Mouse (Mus musculus): ENCODE data around the gene Nek3.
A peak's percentile ranks its signal among the peaks of the same experiment; 100 is the strongest.

Nek3 gene

DNA sequence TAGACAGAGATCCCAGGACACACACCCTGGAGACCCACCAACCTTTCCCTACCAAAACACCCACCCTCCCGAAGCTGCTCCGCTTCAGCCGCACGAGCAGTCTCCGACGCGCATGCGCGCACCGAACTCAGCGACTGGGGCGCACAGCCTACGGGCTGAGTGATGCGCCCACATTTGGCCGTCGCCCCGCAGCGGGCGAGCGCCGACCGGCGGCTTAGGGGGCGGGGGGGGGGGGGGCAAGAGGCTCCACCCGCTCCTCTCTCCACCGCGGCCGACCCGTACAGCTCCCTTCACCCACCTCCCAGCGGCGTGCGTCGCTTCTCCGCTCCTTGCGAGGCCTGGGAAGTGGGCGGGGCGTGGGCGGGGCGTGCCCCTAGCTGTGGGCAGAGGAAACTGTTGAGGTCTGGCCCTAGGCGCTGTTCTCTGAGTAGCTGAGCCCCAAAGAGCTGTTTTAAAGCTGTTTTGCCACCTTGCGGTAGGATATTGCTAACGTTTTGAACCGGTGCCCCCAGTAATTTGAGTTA, at the start of gene Nek3:
Nek3 (minus strand) TSS at position 356 of the 524 bp plus-strand sequence.
- DNase-seq (ENCODE audit: low read depth, low spot score), result peak; percentile 97

GRCm38 (mm10) chr8:22214826-22215225, 48.6 kb upstream of the Nek3 start:
- no peak for DNase-seq (ENCODE audit: low read depth, low spot score)

GRCm38 (mm10) chr8:22209012-22209411, 42.8 kb upstream of the Nek3 start:
- no peak for DNase-seq (ENCODE audit: low read depth, low spot score)

- DNase-seq (ENCODE audit: low read depth, low spot score), result no peak
Measured at GRCm38 (mm10) chr8:22207535-22207934, 41.3 kb upstream of the Nek3 start.

DNA sequence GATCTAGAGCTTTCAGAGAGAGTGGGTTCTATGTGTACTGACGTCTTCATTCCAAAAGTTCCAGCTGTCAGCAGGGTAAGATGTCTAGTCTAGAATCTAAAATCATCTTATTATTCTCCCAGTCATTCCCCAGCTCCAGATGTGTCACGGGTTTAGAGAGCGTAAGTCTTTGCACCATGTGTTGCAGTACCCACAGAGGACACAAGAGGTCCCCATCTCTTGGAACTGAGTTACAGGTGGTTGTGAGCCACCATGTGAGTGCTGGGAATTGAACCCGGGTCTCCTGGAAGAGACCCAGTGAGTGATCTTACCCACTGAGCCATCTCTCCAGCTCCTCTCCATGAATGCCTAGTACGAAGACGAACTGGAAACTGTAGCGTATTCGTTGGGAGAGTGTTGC, 33.2 kb upstream of the Nek3 start:
- DNase-seq (ENCODE audit: low read depth, low spot score), result no peak

DNA sequence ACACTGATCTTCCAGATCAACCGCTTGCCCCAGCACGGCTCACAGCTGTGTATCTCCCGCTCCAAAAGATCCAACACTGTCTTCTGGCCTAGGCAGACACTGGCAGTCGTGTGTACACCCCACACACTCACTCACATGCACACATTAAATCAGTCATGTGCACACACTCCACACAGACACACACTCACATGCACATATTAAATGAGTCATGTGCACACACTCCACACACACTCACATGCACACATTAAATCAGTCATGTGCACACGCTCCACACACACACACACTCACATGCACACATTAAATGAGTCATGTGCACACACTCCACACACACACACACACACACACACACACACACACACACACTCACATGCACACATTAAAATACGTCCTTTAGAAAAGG, 31.7 kb upstream of the Nek3 start:
- DNase-seq (ENCODE audit: low read depth, low spot score), result no peak

GRCm38 (mm10) chr8:22193432-22194010, 27.3 kb upstream of the Nek3 start:
- no peak for DNase-seq (ENCODE audit: low read depth, low spot score)

- DNase-seq (ENCODE audit: low read depth, low spot score), result peak; percentile 80
Measured at GRCm38 (mm10) chr8:22192660-22193431, 26.6 kb upstream of the Nek3 start, which contains the start of gene Vps36. Gene Vps36, plus strand, starts transcription at chr8:22192809.

DNA sequence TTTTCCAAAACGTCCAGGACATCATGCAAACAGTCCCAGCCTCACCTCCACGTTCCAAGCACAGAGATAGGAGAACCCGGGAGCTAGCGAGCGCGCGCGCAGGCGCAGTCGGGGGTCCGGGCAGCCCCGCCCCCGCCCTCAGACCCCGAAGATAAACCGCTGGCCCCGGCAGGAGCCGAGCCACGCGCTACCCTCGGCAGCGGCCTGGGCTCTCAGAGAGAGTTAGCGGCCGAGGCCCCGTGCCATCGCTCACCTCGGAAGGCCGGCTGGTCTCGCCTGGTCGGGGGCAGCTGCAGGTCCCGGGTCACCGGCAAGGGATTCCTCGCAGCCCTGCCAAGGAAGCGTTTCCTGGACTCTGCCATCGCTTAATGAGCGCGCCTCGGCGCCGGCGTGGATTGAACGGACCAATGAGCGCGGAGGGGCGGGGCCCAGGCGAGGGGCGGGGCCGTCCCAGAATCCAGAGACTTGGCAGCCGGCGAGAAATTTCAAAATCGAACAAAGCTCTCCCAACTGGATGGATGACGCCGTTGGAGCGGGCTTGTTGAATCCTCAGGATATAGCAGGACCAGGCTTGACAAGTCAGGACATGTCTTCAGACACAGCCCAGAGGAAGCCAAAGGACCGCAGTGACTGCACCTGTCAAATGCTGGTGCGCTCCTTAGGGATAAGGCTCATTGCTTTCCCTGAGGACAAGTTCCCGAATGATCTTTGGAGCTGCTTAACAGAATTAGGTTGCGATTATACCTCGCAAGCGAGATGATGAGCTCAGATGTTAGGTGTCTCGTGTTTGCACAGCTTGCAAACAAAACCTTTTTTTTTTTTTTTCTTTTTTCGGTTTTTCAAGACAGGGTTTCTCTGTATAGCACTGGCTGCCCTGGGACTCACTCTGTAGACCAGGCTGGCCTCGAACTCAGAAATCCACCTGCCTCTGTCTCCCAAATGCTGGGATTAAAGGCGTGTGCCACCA, 19.5 kb upstream of the Nek3 start, which contains the start of gene Ckap2:
Ckap2 (minus strand) TSS at position 389 of the 967 bp plus-strand sequence.
- peak; percentile 64 for DNase-seq (ENCODE audit: low read depth, low spot score)

GRCm38 (mm10) chr8:22184884-22185283, 18.6 kb upstream of the Nek3 start:
- no peak for DNase-seq (ENCODE audit: low read depth, low spot score)

- no peak for DNase-seq (ENCODE audit: low read depth, low spot score)
Measured at GRCm38 (mm10) chr8:22175966-22176365, 9.7 kb upstream of the Nek3 start.

DNA sequence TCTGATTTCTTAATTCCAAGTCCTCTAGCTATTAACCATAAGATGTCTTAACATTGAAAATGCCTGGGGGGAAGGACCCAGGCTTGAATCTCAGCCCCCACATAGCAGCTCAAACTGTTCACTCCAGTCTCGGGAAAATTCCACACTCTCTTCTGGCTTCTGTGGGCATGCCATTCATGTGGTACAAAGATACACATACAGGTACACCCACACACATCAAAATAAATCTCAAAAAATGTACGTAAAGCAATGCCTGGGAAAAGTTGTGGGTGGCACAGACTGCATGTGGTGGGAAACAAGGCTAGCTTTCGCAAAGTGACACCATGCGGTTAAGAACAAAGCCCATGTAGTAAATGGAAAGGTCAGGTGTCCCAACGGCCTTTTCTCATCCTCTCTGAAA, 2.9 kb upstream of the Nek3 start:
- no peak for DNase-seq (ENCODE audit: low read depth, low spot score)

DNA sequence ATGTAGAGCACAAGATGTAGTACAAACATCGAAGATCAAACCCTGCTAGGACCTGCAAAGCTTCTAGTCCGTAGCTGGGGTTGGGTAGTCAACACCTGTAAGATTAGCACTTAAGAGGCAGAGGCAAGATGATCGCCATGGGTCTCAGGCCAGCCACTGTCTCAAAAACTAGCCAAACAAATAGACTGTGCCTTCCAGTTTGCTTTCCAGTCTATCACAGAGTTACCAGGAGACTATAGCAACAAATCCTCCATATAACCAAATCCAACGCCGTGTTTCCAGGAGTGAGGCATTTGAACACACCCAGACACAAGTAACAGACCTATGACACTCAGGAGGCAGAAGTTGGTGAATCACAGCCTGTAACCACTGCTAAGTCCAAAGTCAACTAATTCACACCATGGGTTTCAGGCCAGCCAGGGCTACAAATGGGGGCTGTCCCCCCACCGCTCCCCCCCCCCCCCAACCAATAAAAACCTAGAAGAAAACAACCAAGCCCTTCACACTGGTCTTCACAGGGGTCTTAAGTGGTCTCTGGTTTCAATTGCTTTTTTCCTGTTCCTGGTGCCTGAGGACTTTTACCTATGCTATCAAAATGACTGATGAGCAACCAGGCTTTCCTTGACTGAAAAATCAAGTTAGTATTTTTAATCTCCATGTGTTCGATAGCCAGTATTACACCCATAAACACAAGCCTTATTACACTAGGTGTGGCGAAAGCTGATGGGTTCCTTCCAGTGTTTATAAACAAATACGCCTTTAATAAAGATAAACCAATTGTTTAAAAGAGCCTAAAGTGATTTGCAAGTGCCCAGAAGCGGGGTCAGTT, 770 bp downstream of the Nek3 start:
- DNase-seq (ENCODE audit: low read depth, low spot score), result no peak

- DNase-seq (ENCODE audit: low read depth, low spot score), result no peak
Measured at GRCm38 (mm10) chr8:22164431-22164830, 1.8 kb downstream of the Nek3 start.

- no peak for DNase-seq (ENCODE audit: low read depth, low spot score)
Measured at GRCm38 (mm10) chr8:22162206-22162605, 4.0 kb downstream of the Nek3 start.

DNA sequence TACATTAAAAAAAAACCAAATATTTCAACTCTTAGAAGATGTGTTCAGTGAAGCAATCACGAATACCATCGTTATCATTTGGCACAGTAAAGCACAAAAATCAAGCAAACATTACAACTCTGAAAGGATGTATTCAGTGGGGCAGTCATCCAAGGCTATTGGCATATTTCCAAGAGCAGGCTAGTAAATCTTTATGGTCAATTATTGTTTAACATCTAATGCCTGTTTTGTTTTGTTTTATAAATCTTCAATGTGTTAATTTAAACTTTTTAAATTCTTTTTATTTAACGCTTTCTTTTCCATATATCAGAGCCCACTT, 15.9 kb downstream of the Nek3 start:
- no peak for DNase-seq (ENCODE audit: low read depth, low spot score)

DNA sequence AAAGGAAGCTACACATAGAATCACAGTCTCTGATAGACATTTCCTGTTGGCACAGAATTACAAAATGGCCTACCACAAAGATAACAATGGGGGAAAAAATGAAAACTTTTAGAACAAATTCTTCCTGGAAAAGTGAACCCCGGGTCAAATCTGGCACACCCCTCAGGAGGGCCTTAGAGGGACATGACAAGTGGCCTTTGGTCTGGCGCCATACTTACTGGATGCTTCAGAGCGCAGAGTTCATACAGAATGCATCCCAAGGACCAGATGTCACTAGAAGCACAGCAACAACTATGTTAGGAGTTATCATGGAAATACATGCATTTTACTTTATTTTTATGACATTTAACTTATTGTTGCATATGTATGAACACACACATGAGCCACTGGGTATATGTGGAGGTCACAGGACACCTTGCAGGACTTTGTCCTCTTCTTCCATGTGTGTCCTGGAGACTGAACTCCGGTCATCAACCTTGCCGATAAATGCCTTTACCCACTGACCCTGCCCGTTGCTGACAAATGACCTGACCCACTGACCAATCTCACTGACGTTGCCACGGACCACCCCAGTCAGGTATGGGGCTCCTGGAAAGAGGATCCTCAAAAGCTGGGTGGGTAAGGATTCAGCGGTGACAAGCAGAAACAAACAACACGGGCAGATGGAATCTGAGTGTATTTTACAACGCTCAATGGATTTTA, 16.4 kb downstream of the Nek3 start:
- DNase-seq (ENCODE audit: low read depth, low spot score), result no peak

DNA sequence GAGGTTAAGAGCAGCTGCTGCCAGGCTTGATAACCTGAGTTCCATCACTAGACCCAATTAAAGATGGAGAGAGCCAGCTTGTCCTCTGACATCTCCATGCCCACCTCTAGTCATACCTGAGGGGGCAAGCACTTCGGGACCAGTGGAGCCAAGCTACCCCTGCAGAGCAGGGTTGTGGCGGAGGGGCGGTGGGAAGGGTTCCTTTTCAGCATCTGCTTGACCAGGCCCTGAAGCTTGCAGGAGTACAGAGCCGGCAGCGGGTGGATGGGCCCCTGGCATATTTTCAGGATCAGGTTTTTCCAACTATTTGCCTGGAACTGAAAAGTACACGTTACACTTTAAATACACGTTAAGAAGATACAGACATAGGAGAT, 17.9 kb downstream of the Nek3 start:
- no peak for DNase-seq (ENCODE audit: low read depth, low spot score)

GRCm38 (mm10) chr8:22147706-22148366, 18.4 kb downstream of the Nek3 start:
- DNase-seq (ENCODE audit: low read depth, low spot score), result no peak

GRCm38 (mm10) chr8:22145831-22146230, 20.4 kb downstream of the Nek3 start:
- no peak for DNase-seq (ENCODE audit: low read depth, low spot score)

Measured in skeletal muscle tissue, adult 2 months (tissue).